Mouse (Mus musculus): Measurements from ENCODE around the gene Olfr539.
"Not testable (repeated sequence)": the region's sequence is repeated elsewhere in the genome, so short reads cannot be mapped to it uniquely, and the experiment has no call there.

Olfr539 gene

GRCm38 (mm10) chr7:140659630-140660029, at the start of gene Olfr539:
Olfr539 (plus strand) TSS chr7:140659930.
- no peak for DNase-seq

GRCm38 (mm10) chr7:140628670-140629069, 31.1 kb upstream of the Olfr539 start, which contains the start of gene Olfr61:
Olfr61 (plus strand) TSS chr7:140628970.
- DNase-seq = not testable (repeated sequence)

- no peak for DNase-seq
These were observed 29.2 kb upstream of the Olfr539 start for GRCm38 (mm10) chr7:140630559-140630958.

- DNase-seq = no peak
These were observed 13.6 kb upstream of the Olfr539 start, which contains the start of gene Olfr53 for GRCm38 (mm10) chr7:140646152-140646551. Olfr53 (plus strand) TSS chr7:140646452.

- DNase-seq = not testable (repeated sequence)
These were observed 11.0 kb downstream of the Olfr539 start for GRCm38 (mm10) chr7:140670693-140671092.

GRCm38 (mm10) chr7:140675863-140676262, 16.1 kb downstream of the Olfr539 start:
- DNase-seq = no peak

GRCm38 (mm10) chr7:140679591-140679990, 19.9 kb downstream of the Olfr539 start:
- not testable (repeated sequence) for DNase-seq

- DNase-seq = no peak
These were observed 21.9 kb downstream of the Olfr539 start, which contains the start of gene Olfr45 for GRCm38 (mm10) chr7:140681651-140682050. Olfr45 (plus strand) TSS chr7:140681951.

GRCm38 (mm10) chr7:140696967-140697366, 37.2 kb downstream of the Olfr539 start, which contains the start of gene Olfr541:
Olfr541 (plus strand) TSS chr7:140697267.
- no peak for DNase-seq

- DNase-seq = no peak
These were observed 46.6 kb downstream of the Olfr539 start for GRCm38 (mm10) chr7:140706348-140706747.

- no peak for DNase-seq
These were observed 48.0 kb downstream of the Olfr539 start for GRCm38 (mm10) chr7:140707536-140708284.

- DNase-seq = no peak
These were observed 57.7 kb downstream of the Olfr539 start for GRCm38 (mm10) chr7:140717155-140718055.

- no peak for DNase-seq
These were observed 61.4 kb downstream of the Olfr539 start for GRCm38 (mm10) chr7:140721095-140721494.

GRCm38 (mm10) chr7:140725558-140725957, 65.8 kb downstream of the Olfr539 start:
- DNase-seq = no peak

Measured in layer of hippocampus, adult 9-11 months (tissue).